Mouse (Mus musculus) hindbrain, embryonic 16.5 days (tissue): Measurements from ENCODE around the gene Dis3l2. TPM values are rescaled to one million over a fixed set of nuclear protein-coding genes. Genes with fewer than 3 reads are reported as not detected.

ENCODE experiments used
- ATAC-seq: fragments of 200-750 bp; cut with Nextera tagmentation; 2 replicates; pipeline ENCODE4 v1.8.0; 2017; ENCODE audit warnings: moderate TSS enrichment, moderate library complexity
- H3K27ac ChIP-seq: fragments of 300-500 bp; sonication (generic); 2 replicates; pipeline ENCODE4 v1.5.1; 2014; ENCODE audit warnings: low read depth, mild to moderate bottlenecking, control low read depth, low read length, moderate library complexity
- H3K27me3 ChIP-seq: fragments of 300-500 bp; sonication (generic); replicated peaks from 2 replicates; pipeline ENCODE4 v1.6.1; 2014; ENCODE audit warnings: low read length; ENCODE audit not compliant: control insufficient read depth, insufficient read depth
- H3K36me3 ChIP-seq: fragments of 300-500 bp; sonication (generic); 2 replicates; pipeline ENCODE4 v1.6.1; 2014; ENCODE audit warnings: mild to moderate bottlenecking, low read length, moderate library complexity, mixed read lengths; ENCODE audit not compliant: control insufficient read depth, insufficient read depth
- H3K4me1 ChIP-seq: fragments of 300-500 bp; sonication (generic); 2 replicates; pipeline ENCODE4 v1.6.1; 2014; ENCODE audit warnings: low read depth, low read length; ENCODE audit not compliant: control insufficient read depth, insufficient read depth
- H3K4me2 ChIP-seq: fragments of 300-500 bp; sonication (generic); 2 replicates; pipeline ENCODE4 v1.6.1; 2014; ENCODE audit warnings: mild to moderate bottlenecking, low read length, control low read depth, moderate library complexity
- H3K4me3 ChIP-seq: fragments of 300-500 bp; sonication (generic); 2 replicates; pipeline ENCODE4 v1.5.1; 2014; ENCODE audit warnings: mild to moderate bottlenecking, low read length, control low read depth, moderate library complexity
- H3K9ac ChIP-seq: fragments of 300-500 bp; sonication (generic); 2 replicates; pipeline ENCODE4 v1.6.1; 2014; ENCODE audit warnings: low read depth, mild to moderate bottlenecking, control low read depth, low read length, moderate library complexity
- H3K9me3 ChIP-seq: fragments of 300-500 bp; sonication (generic); 2 replicates; pipeline ENCODE4 v1.6.1; 2014; ENCODE audit warnings: mild to moderate bottlenecking, low read length, moderate library complexity; ENCODE audit not compliant: control insufficient read depth
- WGBS: fragments of 180-500 bp; shearing (Covaris S2); extraction: QIAGEN DNeasy Blood & Tissue Kit; methylation state at CpG from one replicate; pipeline ENCODE4 v1.1.7; 2014; 5-methylcytosine and 5-hydroxymethylcytosine counted together
- polyA plus RNA-seq: library from polyadenylated mRNA; unstranded; fragments of >200 nt; fragmentation: Nextera tagmentation; extraction: Ambion mirVana; gene quantifications from 2 replicates; pipeline ENCODE4 v1.2.1, GENCODE M21; 2015

The Dis3l2 gene
- polyA plus RNA-seq, 1 experiment from 2014 or later, result 37.8 TPM

- WGBS, result 76% methylated on average over 6 of the region's 6 CpGs
- H3K4me3 ChIP-seq, result no peak overlapping the region
- no peaks in the 10 kb centered on the region for H3K27me3 ChIP-seq
- H3K4me2 ChIP-seq, result no peak overlapping the region
- H3K36me3 ChIP-seq, result no peaks in the 10 kb centered on the region
- no peak overlapping the region for H3K9ac ChIP-seq
- H3K4me1 ChIP-seq, result no peaks in the 10 kb centered on the region
- no peaks in the 10 kb centered on the region for H3K9me3 ChIP-seq
- no peak overlapping the region for H3K27ac ChIP-seq
- ATAC-seq, result peak; percentile 67
These were observed 319.9 kb downstream of the Dis3l2 start for GRCm38 (mm10) chr1:87023291-87024170.

GRCm38 (mm10) chr1:87025021-87025420 lies 321.4 kb downstream of the Dis3l2 start:
- no peaks in the 10 kb centered on the region for H3K4me1 ChIP-seq
- H3K4me2 ChIP-seq, result no peak overlapping the region
- H3K36me3 ChIP-seq, result no peaks in the 10 kb centered on the region
- no peaks in the 10 kb centered on the region for H3K27me3 ChIP-seq
- H3K9ac ChIP-seq, result no peak overlapping the region
- H3K9me3 ChIP-seq, result no peaks in the 10 kb centered on the region
- no peak overlapping the region for H3K27ac ChIP-seq
- H3K4me3 ChIP-seq, result no peak overlapping the region
- no peak for ATAC-seq
- 57% methylated on average over 1 of the region's 1 CpGs for WGBS

DNA sequence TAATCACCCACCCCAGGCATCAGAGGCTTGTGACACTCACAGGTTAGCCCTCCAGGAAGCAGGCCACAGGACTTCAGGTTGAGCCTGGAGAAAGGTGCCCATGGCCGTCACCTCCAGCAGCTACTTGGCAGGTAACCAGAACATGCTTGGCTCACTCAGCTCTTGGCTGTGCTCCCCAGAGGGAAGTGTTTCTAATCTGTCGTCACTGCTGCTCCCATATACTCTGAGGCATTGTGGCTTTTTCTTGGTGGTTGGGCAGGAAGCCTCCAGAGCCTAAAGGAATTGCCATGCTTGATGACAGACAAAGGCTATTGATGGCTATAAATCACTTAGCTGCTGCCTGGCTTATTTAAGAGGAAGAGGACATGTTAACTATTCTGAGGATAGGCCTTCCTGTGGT lies 325.2 kb downstream of the Dis3l2 start:
- 52% methylated on average over 2 of the region's 2 CpGs for WGBS
- ATAC-seq, result 0 out of 2 replicates have a peak, but pooled peaks have one; percentile 46
- no peaks in the 10 kb centered on the region for H3K27me3 ChIP-seq
- no peak overlapping the region for H3K4me2 ChIP-seq
- no peak overlapping the region for H3K9ac ChIP-seq
- H3K27ac ChIP-seq, result no peak overlapping the region
- no peak overlapping the region for H3K4me3 ChIP-seq
- H3K4me1 ChIP-seq, result no peaks in the 10 kb centered on the region; the same call in 1 of the 2 replicates
- no peaks in the 10 kb centered on the region for H3K9me3 ChIP-seq
- H3K36me3 ChIP-seq, result no peaks in the 10 kb centered on the region

DNA sequence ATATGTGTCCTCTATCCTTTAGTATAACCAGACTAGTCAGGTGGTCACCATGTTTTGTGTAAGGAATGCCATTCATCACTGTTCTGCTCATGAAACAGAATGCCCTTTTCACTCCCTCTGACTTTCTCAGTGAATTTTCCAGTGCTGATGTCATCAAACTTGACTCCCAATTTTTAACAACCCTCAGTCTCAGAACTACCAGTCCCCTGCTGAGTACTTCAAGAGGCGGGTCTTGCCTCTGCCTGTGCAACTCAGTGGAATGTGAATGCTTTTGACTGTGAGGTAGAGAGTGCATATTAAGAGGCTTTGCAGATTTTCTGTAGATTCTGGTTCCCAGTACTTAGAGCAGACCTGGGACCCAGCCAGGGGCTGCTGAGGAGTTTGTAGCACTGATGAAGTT lies 327.0 kb downstream of the Dis3l2 start:
- no peaks in the 10 kb centered on the region for H3K36me3 ChIP-seq
- H3K4me1 ChIP-seq, result peaks cover under 1% of the 10 kb centered on the region
- no peak overlapping the region for H3K4me3 ChIP-seq
- no peaks in the 10 kb centered on the region for H3K27me3 ChIP-seq
- no peak overlapping the region for H3K9ac ChIP-seq
- 21% methylated on average over 1 of the region's 1 CpGs for WGBS
- no peak overlapping the region for H3K4me2 ChIP-seq
- no peak; the same call in 1 of the 2 replicates for ATAC-seq
- H3K27ac ChIP-seq, result no peak overlapping the region
- H3K9me3 ChIP-seq, result no peaks in the 10 kb centered on the region

DNA sequence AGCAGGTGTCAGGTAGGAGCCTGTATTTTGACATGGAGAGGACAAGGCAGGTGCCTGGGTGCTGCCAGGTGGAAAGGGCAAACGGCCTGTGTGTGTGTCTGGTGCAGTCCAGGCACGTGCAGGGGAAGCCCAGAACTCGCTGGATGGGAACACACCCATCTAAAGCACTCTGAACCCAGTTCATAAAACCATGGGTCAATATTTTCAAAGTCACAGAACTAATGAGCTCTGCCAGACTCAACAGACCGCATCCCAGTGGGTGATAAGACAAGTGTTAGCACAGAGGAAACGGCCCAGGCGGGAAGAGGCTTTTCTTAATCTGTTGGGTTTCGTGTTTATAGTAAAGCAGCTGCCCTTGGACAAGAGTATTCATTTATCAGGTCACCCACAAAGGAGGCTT lies 328.9 kb downstream of the Dis3l2 start:
- H3K4me1 ChIP-seq, result peaks cover 6% of the 10 kb centered on the region
- H3K9ac ChIP-seq, result no peak overlapping the region
- ATAC-seq, result no peak
- H3K4me2 ChIP-seq, result no peak overlapping the region
- H3K27me3 ChIP-seq, result no peaks in the 10 kb centered on the region
- no peak overlapping the region for H3K4me3 ChIP-seq
- H3K27ac ChIP-seq, result no peak overlapping the region
- WGBS, result 69% methylated on average over 7 of the region's 7 CpGs
- no peaks in the 10 kb centered on the region for H3K9me3 ChIP-seq
- H3K36me3 ChIP-seq, result no peaks in the 10 kb centered on the region

DNA sequence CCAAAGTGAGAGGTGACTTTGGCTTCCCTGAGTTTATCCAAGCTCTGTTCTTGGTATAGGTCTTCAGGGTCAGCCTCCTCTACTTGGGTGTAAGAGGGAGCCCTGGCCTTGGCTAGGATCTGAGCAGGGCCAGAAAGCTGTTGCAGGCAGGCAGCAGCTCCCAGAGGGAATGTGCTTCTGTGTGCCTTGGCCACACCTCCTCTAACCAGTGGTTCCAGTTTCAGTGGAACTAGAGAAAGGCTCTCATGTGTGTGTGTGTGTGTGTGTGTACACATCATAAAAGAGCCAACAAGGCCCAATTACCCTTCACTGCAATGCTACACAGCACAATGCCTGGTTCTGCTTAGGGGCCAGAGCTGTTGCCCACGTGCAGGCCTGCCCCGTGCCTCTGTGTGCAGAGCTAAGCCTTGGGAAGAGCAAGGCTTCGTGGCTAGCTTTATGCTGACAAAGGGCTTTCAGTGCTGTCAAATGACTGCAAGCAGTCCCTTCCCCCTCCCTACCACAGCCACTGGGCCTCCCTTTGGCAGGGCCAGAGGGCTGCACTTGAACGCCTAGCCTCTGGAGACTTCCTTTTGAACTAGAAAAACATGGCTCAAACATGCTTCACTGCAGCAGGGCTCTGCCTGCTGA lies 332.0 kb downstream of the Dis3l2 start:
- WGBS, result 12% methylated on average over 4 of the region's 4 CpGs
- H3K27me3 ChIP-seq, result no peaks in the 10 kb centered on the region
- no peak overlapping the region for H3K4me2 ChIP-seq
- ATAC-seq, result peak; percentile 76
- H3K4me3 ChIP-seq, result no peak overlapping the region
- H3K27ac ChIP-seq, result peak overlapping the region; percentile 51; the same call in 1 of the 2 replicates
- H3K9ac ChIP-seq, result no peak overlapping the region
- H3K9me3 ChIP-seq, result no peaks in the 10 kb centered on the region
- H3K4me1 ChIP-seq, result peaks cover 6% of the 10 kb centered on the region
- H3K36me3 ChIP-seq, result no peaks in the 10 kb centered on the region

DNA sequence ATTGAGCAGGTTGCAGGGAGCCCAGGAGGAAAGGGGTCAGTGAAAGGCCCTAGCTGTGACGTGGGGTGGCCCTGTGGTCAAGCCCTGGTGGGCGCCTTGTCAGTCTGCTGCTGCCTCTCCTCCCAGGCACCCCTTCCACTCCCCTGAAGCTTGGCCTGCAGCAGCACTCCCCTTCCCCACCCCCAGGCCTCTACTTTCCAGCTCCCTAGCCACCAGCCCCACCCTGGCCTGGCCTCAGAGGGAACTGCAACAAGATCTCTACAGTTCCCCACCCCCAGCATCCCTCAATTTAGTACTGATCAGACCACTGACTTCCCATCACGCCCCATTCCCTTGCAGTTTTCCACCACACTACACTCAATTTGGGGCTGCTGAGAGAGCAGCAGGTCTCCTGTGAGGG lies 332.7 kb downstream of the Dis3l2 start:
- no peak overlapping the region for H3K4me2 ChIP-seq
- H3K9me3 ChIP-seq, result no peaks in the 10 kb centered on the region
- no peak overlapping the region for H3K9ac ChIP-seq
- H3K27me3 ChIP-seq, result no peaks in the 10 kb centered on the region
- ATAC-seq, result peak; percentile 18; the same call in 1 of the 2 replicates
- peaks cover 6% of the 10 kb centered on the region for H3K4me1 ChIP-seq
- 48% methylated on average over 3 of the region's 3 CpGs for WGBS
- H3K4me3 ChIP-seq, result no peak overlapping the region
- H3K36me3 ChIP-seq, result no peaks in the 10 kb centered on the region
- H3K27ac ChIP-seq, result peak overlapping the region; percentile 51; the same call in 1 of the 2 replicates

DNA sequence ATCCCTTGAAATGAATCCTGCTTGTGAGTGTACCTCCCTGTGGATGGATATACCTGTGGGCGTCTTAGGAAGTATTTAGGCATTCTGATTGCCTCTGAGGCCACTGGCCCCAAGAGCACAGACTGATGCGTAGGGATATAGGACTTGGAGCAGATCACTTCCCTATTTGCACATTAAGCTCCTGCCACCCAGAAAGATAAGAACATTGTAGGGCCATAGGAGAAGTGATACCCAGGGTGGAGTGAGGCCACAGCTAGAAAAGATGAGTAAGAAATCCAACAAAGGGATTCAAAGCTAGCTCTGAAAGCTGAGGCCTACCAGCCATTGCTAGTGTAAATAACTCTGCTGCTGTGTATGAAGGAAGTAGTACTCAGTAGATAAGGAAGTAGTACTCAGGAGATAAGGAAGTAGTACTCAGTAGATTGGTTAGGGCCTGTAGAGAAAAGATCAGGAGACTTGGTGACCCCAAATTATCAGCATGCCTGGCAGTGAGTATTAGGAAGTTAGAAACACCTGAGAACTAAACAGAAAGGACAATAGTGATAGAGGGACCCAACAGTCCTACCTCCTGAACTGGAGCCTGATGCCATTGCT lies 335.0 kb downstream of the Dis3l2 start:
- Histone ChIP-seq H3K9ac (no peak overlapping the region), H3K36me3 (no peaks in the 10 kb centered on the region), H3K9me3 (no peaks in the 10 kb centered on the region), H3K4me3 (no peak overlapping the region), H3K27ac (no peak overlapping the region), H3K27me3 (no peaks in the 10 kb centered on the region), H3K4me2 (no peak overlapping the region), H3K4me1 (peaks cover 6% of the 10 kb centered on the region)
- ATAC-seq, result no peak
- 96% methylated on average over 2 of the region's 2 CpGs for WGBS

DNA sequence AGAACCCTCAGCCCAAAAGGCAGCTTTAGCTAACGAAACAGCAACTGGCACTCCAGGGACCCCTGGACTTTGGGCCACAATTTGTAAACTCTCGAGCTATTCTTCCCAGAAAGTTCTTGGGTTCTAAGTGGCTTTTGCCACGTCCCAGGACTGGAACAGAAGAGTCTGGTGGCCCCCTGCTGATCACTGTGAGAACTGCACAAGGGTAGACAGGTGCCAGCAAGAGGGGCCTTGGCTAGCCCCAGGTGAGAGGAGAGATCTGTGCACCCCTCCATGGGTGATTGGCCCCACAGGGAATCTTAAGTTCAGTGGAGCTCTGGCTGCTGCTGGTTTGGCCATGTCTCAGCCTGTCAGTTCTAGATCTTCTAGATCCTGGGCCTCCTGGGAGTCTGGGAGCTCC lies 337.5 kb downstream of the Dis3l2 start:
- 22% methylated on average over 3 of the region's 3 CpGs for WGBS
- Histone ChIP-seq H3K27me3 (no peaks in the 10 kb centered on the region), H3K4me2 (no peak overlapping the region), H3K9ac (no peak overlapping the region), H3K36me3 (no peaks in the 10 kb centered on the region), H3K4me1 (peaks cover under 1% of the 10 kb centered on the region; the same call in 1 of the 2 replicates), H3K9me3 (no peaks in the 10 kb centered on the region), H3K4me3 (no peak overlapping the region), H3K27ac (no peak overlapping the region)
- ATAC-seq, result peak; percentile 27; the same call in 1 of the 2 replicates
